Mouse (Mus musculus) c-Kit-positive CD71-negative TER-119-negative erythroid progenitor cells, embryonic 14.5 days (primary cell): ENCODE data around the gene Fyn.

Experiments used
- DNase-seq: peaks from one replicate; pipeline ENCODE4 v3.0.0-alpha.2; 2013; ENCODE audit warnings: low read depth

Fyn gene

GRCm38 (mm10) chr10:39412826-39413620 is 44.4 kb downstream of the Fyn start:
- DNase-seq: no peak

- no peak for DNase-seq
These were observed 45.4 kb downstream of the Fyn start for GRCm38 (mm10) chr10:39414068-39414467.

GRCm38 (mm10) chr10:39415586-39415985 is 46.9 kb downstream of the Fyn start:
- DNase-seq: no peak

- no peak for DNase-seq
These were observed 49.0 kb downstream of the Fyn start for GRCm38 (mm10) chr10:39417611-39418010.

GRCm38 (mm10) chr10:39418395-39418794 is 49.7 kb downstream of the Fyn start:
- DNase-seq: no peak

GRCm38 (mm10) chr10:39420842-39421617 is 52.4 kb downstream of the Fyn start:
- DNase-seq: no peak

- no peak for DNase-seq
These were observed 53.1 kb downstream of the Fyn start for GRCm38 (mm10) chr10:39421772-39422171.

GRCm38 (mm10) chr10:39424643-39425042 is 56.0 kb downstream of the Fyn start:
- no peak for DNase-seq

- DNase-seq: no peak
These were observed 57.4 kb downstream of the Fyn start for GRCm38 (mm10) chr10:39426033-39426432.

- no peak for DNase-seq
These were observed 58.3 kb downstream of the Fyn start for GRCm38 (mm10) chr10:39426833-39427490.

- no peak for DNase-seq
These were observed 61.0 kb downstream of the Fyn start for GRCm38 (mm10) chr10:39429661-39430060.

GRCm38 (mm10) chr10:39430074-39430764 is 61.6 kb downstream of the Fyn start:
- no peak for DNase-seq

- no peak for DNase-seq
These were observed 62.6 kb downstream of the Fyn start for GRCm38 (mm10) chr10:39431265-39431664.

GRCm38 (mm10) chr10:39432648-39433568 is 64.3 kb downstream of the Fyn start:
- DNase-seq: no peak

- DNase-seq: no peak
These were observed 65.2 kb downstream of the Fyn start for GRCm38 (mm10) chr10:39433893-39434292.

- DNase-seq: no peak
These were observed 66.2 kb downstream of the Fyn start for GRCm38 (mm10) chr10:39434758-39435448.

- no peak for DNase-seq
These were observed 70.2 kb downstream of the Fyn start for GRCm38 (mm10) chr10:39438905-39439304.

GRCm38 (mm10) chr10:39440506-39440905 is 71.9 kb downstream of the Fyn start:
- no peak for DNase-seq

- DNase-seq: no peak
These were observed 73.0 kb downstream of the Fyn start for GRCm38 (mm10) chr10:39441636-39442035.

- no peak for DNase-seq
These were observed 74.5 kb downstream of the Fyn start for GRCm38 (mm10) chr10:39443122-39443521.
